Mouse (Mus musculus) skeletal muscle tissue, adult 2 months (tissue): ENCODE results near the gene Lrrc41.
A peak's percentile ranks its signal among the peaks of the same experiment; 100 is the strongest.

Experiments used
- DNase-seq: peaks from one replicate; pipeline ENCODE4 v3.0.0-alpha.2; 2012; ENCODE audit warnings: low read depth, low spot score

Lrrc41 gene

DNA sequence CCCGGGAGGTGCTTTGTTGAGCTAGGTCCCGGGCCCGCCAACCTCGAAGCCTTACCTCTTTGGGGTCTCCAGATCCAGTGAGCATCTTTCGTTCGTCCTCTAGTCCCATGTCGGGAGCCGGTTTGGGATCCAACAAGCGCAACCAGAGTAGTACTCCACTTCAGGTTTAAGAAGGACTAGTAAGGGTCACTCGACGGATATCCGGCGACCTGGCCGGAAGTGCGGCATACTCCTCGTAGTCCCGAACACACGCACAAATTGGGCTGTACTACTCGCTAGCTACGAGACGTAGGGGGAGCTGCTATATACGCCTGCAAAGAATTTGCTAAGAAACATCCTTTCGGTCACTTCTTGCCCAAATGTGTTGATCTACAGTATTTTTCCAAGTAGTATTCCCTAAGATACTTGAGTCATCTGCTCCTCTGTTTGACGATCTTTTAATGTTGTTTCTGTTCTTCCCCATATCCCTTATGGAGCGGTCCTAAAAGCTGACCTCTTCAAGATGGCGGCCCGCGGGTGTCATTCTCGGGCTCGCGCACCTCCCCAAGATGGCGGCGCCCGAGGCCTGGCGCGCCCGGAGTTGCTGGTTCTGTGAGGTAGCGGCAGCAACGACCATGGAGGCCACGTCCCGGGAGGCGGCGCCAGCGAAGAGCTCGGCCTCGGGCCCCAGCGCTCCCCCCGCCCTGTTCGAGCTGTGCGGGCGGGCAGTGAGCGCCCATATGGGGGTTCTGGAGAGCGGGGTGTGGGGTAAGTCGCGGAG lies at the start of gene Lrrc41, which contains the start of gene Uqcrh:
Gene Lrrc41 (plus strand): TSS at position 409 of the 760 bp plus-strand sequence.
Gene Uqcrh (minus strand): TSS at position 211 of the 760 bp plus-strand sequence.
- DNase-seq: peak; percentile 96

DNA sequence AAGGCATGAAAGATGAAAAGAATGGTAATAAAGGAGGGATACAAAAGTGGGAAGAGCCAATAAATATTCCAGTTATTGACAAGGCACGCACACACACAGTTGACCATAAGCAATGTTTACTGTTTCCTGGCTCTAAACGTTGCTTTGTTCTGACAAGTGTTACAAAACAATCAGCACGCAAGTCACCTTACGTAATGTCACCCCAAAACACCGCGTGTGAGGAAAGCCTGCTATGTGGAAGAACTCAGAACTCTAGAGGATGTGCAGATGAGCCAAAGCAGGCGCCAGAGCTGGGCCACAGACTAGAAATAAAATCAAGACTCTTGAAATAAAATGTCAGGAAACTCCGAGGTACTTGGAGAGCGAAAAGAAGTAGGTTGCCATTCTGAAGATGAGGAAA lies 42.2 kb upstream of the Lrrc41 start:
- no peak for DNase-seq

DNA sequence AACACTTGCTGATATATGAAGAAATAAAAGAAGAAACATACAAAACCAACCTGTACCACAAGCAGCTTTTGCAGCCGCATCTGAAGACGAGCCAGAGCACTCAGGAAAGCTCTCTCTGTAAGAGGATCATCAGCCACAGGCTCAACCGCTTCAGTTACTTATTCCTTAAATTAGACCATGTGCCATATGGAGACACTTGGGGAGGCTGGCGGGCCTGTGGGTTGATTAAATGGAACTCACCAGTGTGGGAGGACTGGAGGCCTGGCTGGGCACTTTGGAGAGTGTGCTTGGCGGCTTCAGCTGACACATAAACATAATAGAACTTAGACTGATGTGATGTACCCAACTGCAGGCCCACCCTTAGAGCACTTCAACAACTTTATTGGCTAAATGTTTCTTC lies 41.7 kb upstream of the Lrrc41 start:
- DNase-seq: no peak

DNA sequence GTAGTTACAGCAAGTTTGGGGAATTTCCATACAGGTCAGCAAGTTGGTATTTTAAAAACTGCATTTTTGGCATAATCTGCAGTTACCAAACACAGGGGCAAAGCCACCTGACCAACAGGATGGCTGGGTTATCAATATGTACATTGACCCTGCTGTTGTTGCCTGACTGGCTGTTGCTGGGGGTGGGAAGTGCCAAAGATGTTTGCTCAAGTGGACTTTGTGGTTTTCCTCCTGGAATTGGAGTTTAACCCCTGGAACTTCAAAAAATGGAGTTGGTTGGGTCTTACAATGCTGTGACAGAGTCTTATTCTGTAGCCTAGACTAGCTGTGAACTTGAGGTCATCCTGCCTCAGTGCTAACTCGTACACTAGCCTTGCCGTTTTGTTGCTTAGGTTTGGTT lies 34.6 kb upstream of the Lrrc41 start:
- DNase-seq: no peak

DNA sequence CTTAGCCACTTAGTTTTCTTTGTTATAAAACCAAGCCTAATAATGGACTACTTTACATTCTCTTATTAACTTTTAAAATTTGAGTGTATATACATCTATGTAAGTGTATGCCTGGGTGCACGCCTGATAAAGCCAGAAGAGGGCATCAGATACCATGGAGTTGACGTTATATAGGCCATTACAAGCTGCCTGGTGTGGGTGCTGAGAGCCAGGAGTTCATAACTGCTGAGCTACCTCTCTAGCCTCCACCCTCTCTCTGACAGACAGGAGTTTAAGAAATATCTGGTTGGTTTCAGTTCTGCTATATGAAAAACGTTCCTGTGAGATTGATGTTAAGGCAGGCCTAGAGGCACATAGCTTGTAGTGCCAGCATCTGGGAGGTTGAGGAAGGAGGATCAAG lies 32.9 kb upstream of the Lrrc41 start:
- no peak for DNase-seq

DNA sequence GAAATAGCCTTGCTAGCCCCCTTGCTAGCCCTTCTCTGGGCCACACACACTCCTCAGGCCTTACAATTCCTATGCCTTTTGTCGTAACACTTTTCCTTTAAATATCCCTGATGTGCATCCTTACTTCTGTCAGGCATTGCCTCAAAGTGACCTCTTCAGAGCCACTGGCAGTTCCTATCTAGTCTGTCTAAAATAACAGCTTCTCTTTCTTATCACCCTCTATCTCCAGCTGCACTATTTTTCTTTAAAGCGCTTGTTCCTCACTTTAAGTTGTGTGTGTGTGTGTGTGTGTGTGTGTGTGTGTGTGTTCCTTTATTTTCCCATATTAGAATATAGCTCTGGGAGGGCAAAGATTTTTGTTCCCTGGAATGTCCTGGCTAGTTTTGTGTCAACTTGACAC lies 28.5 kb upstream of the Lrrc41 start:
- no peak for DNase-seq

DNA sequence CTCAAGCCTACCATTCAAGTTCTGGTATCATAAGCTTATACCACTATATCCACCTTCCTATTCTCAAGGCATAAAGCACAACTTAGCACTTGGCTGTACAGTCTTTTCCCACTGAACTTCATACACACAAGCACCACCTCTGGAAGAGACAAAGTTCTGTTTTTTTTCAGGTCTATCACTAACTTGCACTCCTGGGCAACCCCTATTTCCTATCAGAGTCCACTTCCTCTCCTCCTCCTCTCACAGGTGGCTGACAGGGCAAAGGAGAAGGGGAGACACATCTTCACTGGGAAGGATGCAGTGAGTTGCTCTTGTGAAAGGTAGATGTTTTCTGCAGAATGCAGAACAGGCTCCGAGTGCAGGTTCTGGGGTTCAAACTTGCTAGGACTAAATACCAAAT lies 27.4 kb upstream of the Lrrc41 start:
- no peak for DNase-seq

DNA sequence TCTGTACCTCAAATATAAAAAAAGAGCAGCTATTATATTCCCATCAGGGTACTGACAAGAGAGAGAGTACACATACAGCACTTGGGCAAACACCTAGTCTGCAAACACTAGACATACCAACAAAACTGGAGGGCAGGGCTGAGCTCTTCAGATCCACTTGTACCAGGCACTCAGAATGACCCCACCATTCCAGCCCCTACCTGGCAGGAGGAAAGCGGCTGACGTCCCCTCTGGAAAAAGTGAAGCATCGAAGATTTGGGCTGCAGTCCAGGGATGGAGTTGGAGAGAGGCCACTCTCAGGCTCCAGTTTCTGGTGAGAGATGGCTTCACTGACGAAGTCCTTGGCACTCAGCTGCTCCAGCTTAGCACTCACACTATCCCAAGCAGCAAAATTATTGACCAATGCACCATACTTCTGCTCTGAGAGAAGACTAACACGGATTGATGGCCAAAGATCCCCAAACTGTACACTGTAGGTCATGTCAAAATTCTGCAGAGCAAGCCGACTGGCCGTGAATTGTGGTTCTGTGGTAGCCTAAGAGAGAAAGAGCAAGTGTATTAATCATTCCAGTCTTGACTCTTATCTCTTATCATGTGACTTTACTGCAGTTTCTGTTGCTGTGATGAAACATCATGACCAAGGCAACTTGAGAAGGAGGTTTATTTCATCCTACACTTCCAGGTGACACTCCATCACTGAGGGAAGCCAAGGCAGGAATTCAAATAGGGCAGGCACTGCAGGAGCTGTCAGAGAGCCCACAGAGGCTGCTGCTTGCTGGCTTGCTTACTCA lies 26.7 kb upstream of the Lrrc41 start:
- DNase-seq: peak; percentile 21

DNA sequence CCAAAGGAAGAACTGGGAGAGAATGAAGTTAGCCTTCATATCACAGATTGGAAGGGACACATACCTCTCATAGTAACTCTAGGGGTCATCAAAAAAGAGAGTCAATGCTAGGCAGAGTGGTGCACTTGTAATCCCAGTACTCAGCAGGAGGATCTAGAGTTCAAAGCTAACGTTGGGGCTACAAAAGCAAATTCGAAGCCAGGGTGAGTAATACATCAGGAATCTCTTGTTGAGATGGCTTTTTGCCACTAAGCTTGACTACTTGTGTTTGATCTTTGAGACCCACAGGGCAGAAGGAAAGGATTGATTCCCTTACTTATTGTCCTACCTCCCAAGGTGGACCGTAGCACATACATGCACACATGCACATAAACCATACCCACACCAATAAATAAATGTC lies 25.9 kb upstream of the Lrrc41 start:
- no peak for DNase-seq

DNA sequence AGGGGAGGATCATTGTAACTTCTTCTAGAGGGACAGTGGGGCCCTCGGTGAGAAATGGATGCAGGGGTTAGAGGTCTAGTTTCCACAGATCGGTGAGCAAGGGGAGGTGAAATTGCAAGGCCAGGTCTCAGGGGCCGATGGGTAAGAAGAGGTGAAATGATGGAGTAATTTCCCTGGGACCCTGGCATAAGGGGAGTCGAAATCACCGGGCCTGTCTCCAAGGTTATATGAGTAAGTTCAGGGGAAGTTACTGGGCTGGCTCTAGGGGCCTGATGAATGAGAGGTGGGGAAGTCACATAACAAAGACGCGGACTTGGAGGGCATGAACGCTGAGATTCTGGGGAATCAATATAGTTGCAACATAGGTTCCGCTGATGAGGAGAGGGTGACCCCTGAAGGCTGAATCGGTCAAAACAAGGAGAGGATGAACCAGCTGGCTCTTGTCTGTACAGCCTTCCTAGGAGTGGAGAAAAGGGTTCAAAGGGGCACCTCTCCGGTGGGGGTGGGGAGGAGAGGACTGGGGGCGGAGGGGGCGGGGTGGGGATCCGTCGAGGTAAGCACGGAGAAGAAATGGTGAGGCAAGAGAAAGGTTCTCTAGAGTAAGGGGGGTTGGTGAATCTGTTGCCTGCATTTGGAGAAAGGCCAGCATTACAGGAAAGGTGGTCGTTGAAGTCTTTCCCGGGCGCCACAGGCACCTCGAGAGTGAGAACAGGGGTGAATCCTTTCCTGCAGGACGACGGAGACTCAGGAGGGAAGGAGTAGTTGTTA lies 22.4 kb upstream of the Lrrc41 start:
- DNase-seq: no peak

DNA sequence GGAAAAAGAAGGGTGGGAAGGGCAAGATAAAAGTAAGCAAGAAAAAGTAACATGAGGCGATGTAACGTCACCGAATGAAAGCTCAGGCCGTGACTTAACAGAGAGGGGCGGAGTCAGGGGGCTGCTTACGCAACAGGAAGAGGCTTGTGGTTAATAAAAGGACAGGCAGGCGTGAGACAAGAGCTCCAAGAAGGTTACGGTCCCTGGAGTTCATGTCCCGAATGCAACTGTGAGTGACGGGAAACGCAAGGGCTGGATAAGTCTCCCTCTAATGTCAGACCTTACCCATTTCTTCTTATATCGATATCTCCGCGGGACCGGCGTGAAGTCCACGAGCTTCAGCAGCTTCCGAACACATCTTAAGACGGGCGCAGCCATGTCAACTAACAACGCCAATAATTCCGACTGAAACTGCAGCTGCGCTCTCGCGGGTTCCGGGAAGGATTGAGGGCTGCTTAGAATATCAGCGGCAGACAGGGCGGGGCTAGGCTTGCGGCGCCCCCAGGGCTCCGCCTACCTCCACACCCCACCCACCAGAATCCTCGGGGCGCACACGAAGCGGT lies 21.6 kb upstream of the Lrrc41 start, which contains the start of gene Nsun4:
Gene Nsun4 (minus strand): TSS at position 478 of the 563 bp plus-strand sequence.
- peak; percentile 84 for DNase-seq

DNA sequence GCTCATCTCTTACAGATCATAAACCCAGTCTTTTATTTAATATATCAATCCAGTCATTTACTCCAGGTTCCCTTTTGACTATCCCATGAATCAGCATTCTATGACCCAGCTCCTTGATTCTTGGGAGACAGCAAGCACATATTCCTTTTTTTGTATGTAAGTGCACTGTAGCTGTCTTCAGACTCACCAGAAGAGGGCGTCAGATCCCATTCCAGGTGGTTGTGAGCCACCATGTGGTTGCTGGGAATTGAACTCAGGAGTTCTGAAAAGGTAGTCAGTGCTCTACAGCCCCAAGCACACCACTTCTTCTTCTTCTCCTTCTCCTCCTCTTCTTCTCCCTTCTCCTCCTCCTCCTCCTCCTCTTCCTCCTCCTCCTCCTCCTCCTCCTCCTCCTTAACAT lies 17.5 kb upstream of the Lrrc41 start:
- DNase-seq: no peak

DNA sequence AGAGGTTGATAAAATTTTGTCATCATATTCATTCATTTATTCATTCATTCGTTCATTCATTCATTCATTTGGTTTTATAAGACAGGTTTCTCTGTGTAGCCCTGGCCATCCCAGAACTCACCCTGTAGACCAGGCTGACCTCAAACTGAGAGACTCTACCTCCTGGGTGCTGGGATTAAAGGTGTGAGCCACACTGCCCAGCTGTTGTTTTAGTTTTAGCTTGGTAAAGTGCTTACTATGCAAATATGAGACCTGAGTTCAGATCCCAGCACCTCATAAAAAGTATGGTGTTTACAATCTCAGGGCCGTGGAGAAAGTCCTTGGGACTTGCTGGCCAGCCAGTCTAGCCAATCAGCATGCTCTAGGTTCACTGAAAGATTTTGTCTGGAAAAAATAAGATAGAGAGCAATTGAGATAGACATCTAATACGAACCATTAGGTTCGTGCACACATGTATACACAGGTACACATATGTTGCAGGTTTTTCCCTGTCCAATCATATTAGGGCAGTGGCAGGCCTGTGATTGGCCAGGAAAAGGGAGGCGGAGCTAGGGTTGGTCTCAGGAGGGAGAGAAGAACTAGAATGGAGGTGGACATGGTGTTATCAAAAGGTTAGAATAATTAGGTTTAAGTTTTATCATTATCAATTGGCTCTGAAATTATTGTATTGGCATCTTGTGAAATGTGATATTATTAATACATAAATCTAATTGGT lies 15.9 kb upstream of the Lrrc41 start:
- DNase-seq: no peak

DNA sequence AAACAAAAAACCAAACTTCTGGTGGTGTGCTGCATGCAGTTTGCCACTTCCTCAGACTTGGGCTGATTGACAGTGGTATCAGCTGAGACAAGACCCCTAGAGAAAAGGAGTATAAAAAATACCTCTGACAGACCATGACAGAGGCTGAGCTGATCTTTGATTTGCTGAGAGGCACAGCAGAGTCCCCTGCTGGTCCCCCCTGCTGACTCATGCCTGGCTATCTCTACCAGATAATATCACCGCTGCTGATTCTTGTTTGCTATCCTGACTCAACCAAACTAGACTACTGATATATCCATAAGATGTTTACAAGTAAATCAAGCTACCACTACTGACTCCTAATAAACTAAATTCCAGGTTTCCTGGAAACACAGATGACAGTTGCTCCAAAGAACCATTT lies 11.2 kb upstream of the Lrrc41 start:
- DNase-seq: no peak

DNA sequence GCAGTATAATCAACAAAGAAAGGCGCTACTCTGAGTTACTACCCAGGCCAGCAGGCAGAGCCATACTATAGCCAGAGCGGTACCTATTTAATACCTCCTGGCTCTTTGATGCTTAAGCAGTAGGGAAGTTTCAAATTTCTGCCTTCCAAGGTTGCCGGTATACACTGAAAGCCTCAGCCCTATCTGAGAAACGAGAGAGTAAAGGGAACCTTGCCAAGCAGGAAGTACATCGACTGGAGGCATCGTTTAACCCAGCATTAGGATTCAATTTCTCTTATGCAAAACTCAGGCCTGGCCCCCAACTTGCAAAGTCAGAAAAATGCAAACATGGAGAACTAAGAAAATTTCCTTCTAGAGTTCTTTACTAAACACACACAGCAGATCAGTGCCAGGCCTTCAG lies 5.0 kb upstream of the Lrrc41 start:
- no peak for DNase-seq

DNA sequence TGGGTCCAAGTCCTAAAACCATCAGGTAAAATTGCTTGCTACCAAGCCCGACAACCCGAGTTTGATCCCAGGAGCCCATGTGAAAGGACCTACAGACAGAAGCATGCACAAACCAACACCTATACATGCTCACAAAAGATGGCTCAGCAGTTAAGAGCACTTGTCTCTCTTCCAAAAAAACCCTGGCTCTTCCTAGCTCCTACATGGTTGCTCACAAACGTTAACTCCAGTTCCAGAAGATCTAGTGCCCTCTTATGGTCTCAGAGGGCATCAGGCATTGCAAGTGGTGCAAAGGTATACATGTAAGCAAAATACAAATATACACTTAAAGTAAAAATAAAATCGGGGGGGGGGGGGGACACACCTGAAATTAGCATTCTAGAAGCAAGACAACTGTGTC lies 1.9 kb upstream of the Lrrc41 start:
- DNase-seq: no peak

DNA sequence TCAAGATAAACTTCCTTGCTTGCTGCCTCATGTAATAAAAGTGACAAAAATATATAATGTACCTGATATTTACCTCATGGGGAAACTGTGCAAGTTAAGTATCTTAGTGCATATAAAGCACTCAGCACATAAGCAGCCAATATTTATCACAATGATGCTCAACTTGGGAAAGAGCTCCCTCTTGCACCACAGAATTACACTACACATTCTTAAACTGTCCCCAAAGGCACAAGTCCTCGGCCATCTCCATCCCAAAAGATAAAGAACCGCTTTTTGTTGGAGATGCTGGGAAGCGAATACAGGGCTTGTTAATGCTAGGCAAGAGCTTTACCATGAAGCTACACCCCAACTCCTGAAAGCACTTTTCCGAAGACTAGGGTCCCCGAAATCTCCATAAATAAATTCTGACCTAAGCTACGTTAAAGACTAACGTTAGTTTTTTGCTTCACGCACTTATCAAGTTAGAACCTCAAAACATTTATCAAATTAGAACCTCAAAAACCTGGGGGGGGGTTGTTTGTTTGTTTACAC lies 859 bp upstream of the Lrrc41 start:
- DNase-seq: no peak

DNA sequence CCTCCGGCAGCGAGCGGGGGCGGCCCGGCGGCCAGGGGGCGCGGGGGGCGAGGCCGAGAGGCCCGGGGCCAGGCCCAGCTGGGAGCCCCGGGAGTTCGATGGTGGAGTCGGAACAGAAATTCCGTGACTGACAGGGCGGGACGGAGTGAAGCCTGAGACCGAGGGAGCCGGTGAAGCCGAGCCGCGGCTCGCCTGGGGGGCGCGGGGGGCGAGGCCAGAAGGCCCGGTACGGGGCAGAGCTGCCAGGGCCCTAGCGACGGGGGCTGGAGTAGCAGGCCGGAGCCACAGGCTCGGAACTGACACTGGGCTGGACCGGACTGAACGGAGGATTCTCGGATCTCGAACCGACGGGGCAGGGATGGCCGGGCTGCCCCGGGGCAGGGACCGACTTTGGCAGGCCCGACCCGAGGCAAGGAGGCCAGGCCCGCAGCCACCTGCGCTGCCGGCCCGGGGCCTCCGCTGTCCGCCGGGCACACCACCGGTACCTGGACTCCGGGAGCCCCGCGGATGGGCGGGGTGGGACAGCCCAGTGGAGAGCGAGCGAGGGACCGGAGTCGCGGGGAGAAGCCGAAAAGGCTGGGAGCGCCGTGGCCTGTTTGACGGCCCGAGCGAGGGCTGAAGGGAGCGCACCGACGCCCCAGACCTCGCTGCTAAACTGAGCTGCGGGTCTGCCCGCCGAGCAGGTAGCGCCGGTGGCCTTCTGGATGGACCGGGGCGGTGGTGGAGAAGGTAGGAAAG lies 731 bp downstream of the Lrrc41 start:
- peak; percentile 48 for DNase-seq

DNA sequence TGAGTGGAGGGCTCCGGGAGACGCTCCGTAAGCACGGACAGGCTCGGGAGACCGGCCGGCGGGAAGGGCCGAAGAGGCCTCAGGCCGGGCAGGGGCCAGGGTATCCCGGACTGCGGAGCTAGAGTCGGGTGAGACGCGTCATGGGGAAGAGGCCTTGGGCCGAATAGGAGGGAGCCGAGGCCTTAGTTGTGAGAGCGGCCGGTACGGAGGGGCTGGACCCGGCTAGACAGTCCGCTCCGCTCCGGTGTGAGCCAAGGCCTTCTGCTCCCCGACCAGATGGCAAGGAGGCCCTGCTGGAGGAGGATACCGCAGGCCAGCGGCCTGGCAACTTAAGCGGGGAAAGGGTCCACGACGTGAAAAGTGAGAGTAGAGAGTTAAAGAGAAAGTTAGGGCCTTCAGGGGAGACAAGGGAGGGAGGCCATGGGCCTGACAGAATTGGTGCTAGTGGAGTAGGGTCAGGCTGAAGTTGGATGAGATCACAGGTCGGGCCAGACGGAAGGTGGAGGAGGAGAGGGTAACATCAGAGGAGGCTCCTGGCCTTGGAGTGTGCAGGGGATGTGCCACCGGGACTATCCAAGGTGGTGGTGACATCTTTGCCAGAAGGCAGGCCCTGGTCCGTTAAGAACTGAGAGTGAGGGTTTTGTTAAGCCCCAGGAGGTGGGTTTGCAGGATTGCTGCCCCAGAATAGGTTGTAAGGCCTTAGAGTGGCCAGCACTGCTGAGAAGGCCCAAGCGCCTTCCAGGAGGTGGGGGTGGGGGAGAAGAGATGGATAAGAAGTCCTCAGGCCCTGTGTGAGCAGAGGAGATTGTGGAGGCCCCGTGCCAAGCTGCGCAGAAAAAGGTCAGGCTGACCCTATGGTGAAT lies 1.5 kb downstream of the Lrrc41 start:
- no peak for DNase-seq
